Mouse (Mus musculus): ENCODE data around the gene Foxp4. TPM values are rescaled to one million over a fixed set of nuclear protein-coding genes. Genes with fewer than 3 reads are reported as not detected.

The Foxp4 gene
- polyA plus RNA-seq, 1 experiment from 2014 or later = 37.3 TPM

- H3K27me3 ChIP-seq = peaks cover 23% of the 10 kb centered on the region; the same call in 1 of the 2 replicates
- no peaks in the 10 kb centered on the region for H3K9me3 ChIP-seq
- ATAC-seq (replicated peaks) = peak; percentile 7; the same call in 1 of the 2 replicates
- H3K36me3 ChIP-seq = peaks cover 4% of the 10 kb centered on the region; the same call in 1 of the 2 replicates
- H3K9ac ChIP-seq (replicated peaks) = peak overlapping the region; percentile 18; the same call in 1 of the 2 replicates
- H3K4me2 ChIP-seq (replicated peaks) = no peak overlapping the region
- 17% methylated on average over 9 of the region's 9 CpGs for WGBS
- peak overlapping the region; percentile 51 for H3K27ac ChIP-seq (replicated peaks)
- H3K4me1 ChIP-seq = peaks cover 59% of the 10 kb centered on the region
- no peak overlapping the region for H3K4me3 ChIP-seq
Measured at GRCm38 (mm10) chr17:47907366-47907920, 17.0 kb downstream of the Foxp4 start.

DNA sequence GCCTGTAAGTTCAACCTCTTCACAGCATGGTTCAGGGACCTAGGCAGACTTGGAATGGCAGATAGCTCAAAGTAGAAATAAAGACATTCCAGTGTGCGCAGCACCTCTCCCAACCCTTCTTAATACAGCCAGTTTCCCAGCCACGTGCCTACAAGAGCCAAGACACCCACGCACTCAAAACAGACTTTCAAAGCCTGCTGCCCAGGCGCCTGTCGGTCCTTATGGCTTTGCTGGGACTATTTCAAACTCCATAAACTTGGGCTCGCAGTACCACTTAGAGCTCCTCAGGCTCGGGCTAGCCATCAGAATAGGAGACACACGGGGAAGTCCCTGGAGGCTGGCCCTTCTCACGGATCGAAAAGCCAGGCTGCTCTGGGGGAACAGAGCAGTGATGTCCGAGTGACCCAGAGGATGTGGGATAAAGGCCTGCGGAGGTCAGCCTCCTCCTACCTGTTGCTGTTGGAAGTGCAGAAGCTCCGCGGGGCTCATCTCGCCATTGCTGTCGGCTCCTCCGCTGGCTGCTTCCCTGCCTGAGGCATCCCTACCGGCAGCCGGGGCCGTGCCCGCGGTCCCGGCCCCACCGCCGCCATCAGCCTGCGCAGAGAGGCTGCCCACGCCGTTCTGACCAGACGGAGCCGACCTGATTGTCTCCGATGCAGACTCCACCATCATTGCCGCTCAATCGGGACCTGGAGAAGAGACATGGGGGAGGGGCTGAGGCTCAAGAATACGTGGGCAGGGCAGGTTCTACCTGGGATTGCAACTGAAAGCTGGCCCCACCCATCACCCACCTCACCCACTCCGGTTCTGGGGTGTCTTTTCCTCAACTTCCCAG, 20.4 kb downstream of the Foxp4 start:
- peak overlapping the region; percentile 13; the same call in 1 of the 2 replicates for H3K4me2 ChIP-seq (replicated peaks)
- WGBS = 26% methylated on average over 35 of the region's 35 CpGs
- H3K9ac ChIP-seq (replicated peaks) = no peak overlapping the region
- no peak overlapping the region for H3K4me3 ChIP-seq
- peaks cover 20% of the 10 kb centered on the region; the same call in 1 of the 2 replicates for H3K27me3 ChIP-seq
- H3K27ac ChIP-seq (replicated peaks) = no peak overlapping the region
- H3K36me3 ChIP-seq = peaks cover 7% of the 10 kb centered on the region; the same call in 1 of the 2 replicates
- no peaks in the 10 kb centered on the region for H3K9me3 ChIP-seq
- no peak for ATAC-seq (replicated peaks)
- H3K4me1 ChIP-seq = peaks cover 38% of the 10 kb centered on the region

DNA sequence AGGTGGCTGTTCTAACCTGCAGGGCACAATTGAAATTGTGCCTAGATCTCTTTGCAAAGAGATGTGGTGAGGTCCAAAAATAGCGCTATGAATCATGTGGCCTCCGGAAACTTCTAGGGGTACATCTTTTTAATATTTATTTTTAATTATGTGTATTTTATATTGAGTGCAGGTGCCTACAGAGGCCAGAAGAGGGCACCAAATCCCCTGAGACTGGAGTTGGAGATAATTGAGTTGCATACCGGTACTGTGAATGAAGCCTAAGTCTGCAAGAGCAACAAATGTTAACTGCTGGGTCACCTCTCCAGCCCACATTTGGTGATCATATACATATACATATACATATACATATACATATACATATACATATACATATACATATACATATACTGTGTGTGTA, 22.7 kb downstream of the Foxp4 start:
- peaks cover 8% of the 10 kb centered on the region; the same call in 1 of the 2 replicates for H3K27me3 ChIP-seq
- no peak overlapping the region for H3K4me3 ChIP-seq
- H3K27ac ChIP-seq (replicated peaks) = no peak overlapping the region
- peaks cover 7% of the 10 kb centered on the region; the same call in 1 of the 2 replicates for H3K36me3 ChIP-seq
- peaks cover 35% of the 10 kb centered on the region for H3K4me1 ChIP-seq
- no peaks in the 10 kb centered on the region for H3K9me3 ChIP-seq
- WGBS = 68% methylated on average over 3 of the region's 3 CpGs
- no peak overlapping the region for H3K4me2 ChIP-seq (replicated peaks)
- no peak for ATAC-seq (replicated peaks)
- no peak overlapping the region for H3K9ac ChIP-seq (replicated peaks)

GRCm38 (mm10) chr17:47900716-47901115, 23.7 kb downstream of the Foxp4 start:
- H3K4me2 ChIP-seq (replicated peaks) = no peak overlapping the region
- H3K4me3 ChIP-seq = no peak overlapping the region
- no peak for ATAC-seq (replicated peaks)
- peaks cover 7% of the 10 kb centered on the region; the same call in 1 of the 2 replicates for H3K36me3 ChIP-seq
- H3K4me1 ChIP-seq = peaks cover 33% of the 10 kb centered on the region
- H3K27ac ChIP-seq (replicated peaks) = no peak overlapping the region
- H3K27me3 ChIP-seq = peaks cover 8% of the 10 kb centered on the region; the same call in 1 of the 2 replicates
- H3K9ac ChIP-seq (replicated peaks) = no peak overlapping the region
- WGBS = 58% methylated on average over 6 of the region's 6 CpGs
- H3K9me3 ChIP-seq = no peaks in the 10 kb centered on the region

- H3K9ac ChIP-seq (replicated peaks) = no peak overlapping the region
- H3K4me1 ChIP-seq = peaks cover 26% of the 10 kb centered on the region
- 24% methylated on average over 4 of the region's 4 CpGs for WGBS
Measured at GRCm38 (mm10) chr17:47899156-47899555, 25.3 kb downstream of the Foxp4 start.

GRCm38 (mm10) chr17:47897956-47898752, 26.3 kb downstream of the Foxp4 start:
- H3K4me1 ChIP-seq = peaks cover 21% of the 10 kb centered on the region
- no peak overlapping the region for H3K4me2 ChIP-seq (replicated peaks)
- 5% methylated on average over 9 of the region's 9 CpGs for WGBS
- H3K9ac ChIP-seq (replicated peaks) = no peak overlapping the region
- ATAC-seq (replicated peaks) = peak; percentile 60
- H3K9me3 ChIP-seq = no peaks in the 10 kb centered on the region
- H3K27me3 ChIP-seq = no peaks in the 10 kb centered on the region
- peak overlapping the region; percentile 12; the same call in 1 of the 2 replicates for H3K27ac ChIP-seq (replicated peaks)
- no peak overlapping the region for H3K4me3 ChIP-seq
- H3K36me3 ChIP-seq = 0 out of 2 replicates have a peak, but pooled peaks cover 10% of the 10 kb centered on the region

More at GRCm38 (mm10) chr17:47899156-47899555, 25.3 kb downstream of the Foxp4 start:
- no peak for ATAC-seq (replicated peaks)
- Histone ChIP-seq H3K27me3 (peaks cover 5% of the 10 kb centered on the region; the same call in 1 of the 2 replicates), H3K27ac (replicated peaks) (no peak overlapping the region), H3K9me3 (no peaks in the 10 kb centered on the region), H3K4me3 (no peak overlapping the region), H3K4me2 (replicated peaks) (no peak overlapping the region), H3K36me3 (peaks cover 9% of the 10 kb centered on the region; the same call in 1 of the 2 replicates)

DNA sequence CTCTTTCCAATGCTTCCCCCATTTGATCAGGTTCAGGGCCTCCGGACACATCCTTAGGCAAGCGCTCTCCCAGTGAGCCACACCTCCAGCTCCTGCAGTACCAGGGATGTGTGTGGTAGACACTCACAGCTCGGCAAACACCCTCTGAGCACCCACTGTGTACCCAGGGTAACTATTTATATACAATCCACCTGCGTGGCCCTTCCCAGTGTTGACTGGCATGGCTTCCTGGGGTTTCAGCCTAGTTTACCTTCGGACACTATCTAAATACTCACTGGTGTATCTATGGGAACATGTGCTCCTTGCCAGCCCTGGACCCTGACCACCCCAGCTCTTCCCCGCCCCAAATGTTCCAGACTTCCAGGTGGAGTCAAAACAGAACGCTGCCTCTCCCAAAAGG, 34.7 kb downstream of the Foxp4 start:
- Histone ChIP-seq H3K9me3 (no peaks in the 10 kb centered on the region), H3K27me3 (no peaks in the 10 kb centered on the region), H3K4me2 (replicated peaks) (no peak overlapping the region), H3K27ac (replicated peaks) (peak overlapping the region; percentile 89), H3K4me1 (peaks cover 40% of the 10 kb centered on the region), H3K9ac (replicated peaks) (no peak overlapping the region), H3K4me3 (no peak overlapping the region), H3K36me3 (0 out of 2 replicates have a peak, but pooled peaks cover 8% of the 10 kb centered on the region)
- no peak for ATAC-seq (replicated peaks)
- WGBS = 63% methylated on average over 7 of the region's 7 CpGs

- no peak for ATAC-seq (replicated peaks)
- WGBS = 22% methylated on average over 19 of the region's 19 CpGs
- peak overlapping the region; percentile 89 for H3K27ac ChIP-seq (replicated peaks)
Measured at GRCm38 (mm10) chr17:47889267-47889666, 35.2 kb downstream of the Foxp4 start.

DNA sequence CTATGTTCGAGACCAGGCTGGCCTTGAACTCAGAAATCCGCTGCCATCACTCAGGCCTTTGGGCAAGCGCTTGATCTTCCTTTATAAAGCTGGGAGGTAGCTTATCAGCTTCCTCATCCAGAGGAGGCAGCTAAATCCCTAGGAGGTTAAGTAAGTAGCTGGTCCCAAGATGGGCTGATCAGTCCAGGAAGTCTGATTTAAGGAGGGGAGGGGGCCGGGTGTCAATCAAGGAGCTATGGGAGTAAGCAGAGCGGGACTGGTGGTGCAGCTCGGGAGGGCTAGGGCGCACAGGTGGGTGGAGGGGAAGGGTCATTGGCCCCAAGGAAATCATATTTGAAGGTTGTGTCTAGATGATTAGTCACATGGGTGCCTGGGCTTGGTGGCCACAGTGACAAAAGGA, 35.8 kb downstream of the Foxp4 start:
- H3K4me2 ChIP-seq (replicated peaks) = no peak overlapping the region
- WGBS = 77% methylated on average over 7 of the region's 7 CpGs

More at GRCm38 (mm10) chr17:47889267-47889666, 35.2 kb downstream of the Foxp4 start:
- H3K36me3 ChIP-seq = 0 out of 2 replicates have a peak, but pooled peaks cover 6% of the 10 kb centered on the region
- no peak overlapping the region for H3K9ac ChIP-seq (replicated peaks)
- H3K4me3 ChIP-seq = no peak overlapping the region
- no peaks in the 10 kb centered on the region for H3K9me3 ChIP-seq
- no peaks in the 10 kb centered on the region for H3K27me3 ChIP-seq
- H3K4me1 ChIP-seq = peaks cover 40% of the 10 kb centered on the region
- H3K4me2 ChIP-seq (replicated peaks) = no peak overlapping the region

GRCm38 (mm10) chr17:47888155-47888455, 36.3 kb downstream of the Foxp4 start:
- H3K9ac ChIP-seq (replicated peaks) = no peak overlapping the region
- peak; percentile 35; the same call in 1 of the 2 replicates for ATAC-seq (replicated peaks)
- no peaks in the 10 kb centered on the region for H3K27me3 ChIP-seq
- no peak overlapping the region for H3K4me3 ChIP-seq
- H3K36me3 ChIP-seq = no peaks in the 10 kb centered on the region
- WGBS = 21% methylated on average over 6 of the region's 6 CpGs
- H3K9me3 ChIP-seq = no peaks in the 10 kb centered on the region
- H3K27ac ChIP-seq (replicated peaks) = peak overlapping the region; percentile 89
- H3K4me2 ChIP-seq (replicated peaks) = no peak overlapping the region
- peaks cover 40% of the 10 kb centered on the region for H3K4me1 ChIP-seq

More for the DNA sequence above, 35.8 kb downstream of the Foxp4 start:
- H3K9ac ChIP-seq (replicated peaks) = no peak overlapping the region
- no peaks in the 10 kb centered on the region for H3K9me3 ChIP-seq
- H3K36me3 ChIP-seq = 0 out of 2 replicates have a peak, but pooled peaks cover 2% of the 10 kb centered on the region
- peaks cover 40% of the 10 kb centered on the region for H3K4me1 ChIP-seq
- H3K27ac ChIP-seq (replicated peaks) = peak overlapping the region; percentile 89
- no peak; the same call in 1 of the 2 replicates for ATAC-seq (replicated peaks)
- H3K4me3 ChIP-seq = no peak overlapping the region
- no peaks in the 10 kb centered on the region for H3K27me3 ChIP-seq

DNA sequence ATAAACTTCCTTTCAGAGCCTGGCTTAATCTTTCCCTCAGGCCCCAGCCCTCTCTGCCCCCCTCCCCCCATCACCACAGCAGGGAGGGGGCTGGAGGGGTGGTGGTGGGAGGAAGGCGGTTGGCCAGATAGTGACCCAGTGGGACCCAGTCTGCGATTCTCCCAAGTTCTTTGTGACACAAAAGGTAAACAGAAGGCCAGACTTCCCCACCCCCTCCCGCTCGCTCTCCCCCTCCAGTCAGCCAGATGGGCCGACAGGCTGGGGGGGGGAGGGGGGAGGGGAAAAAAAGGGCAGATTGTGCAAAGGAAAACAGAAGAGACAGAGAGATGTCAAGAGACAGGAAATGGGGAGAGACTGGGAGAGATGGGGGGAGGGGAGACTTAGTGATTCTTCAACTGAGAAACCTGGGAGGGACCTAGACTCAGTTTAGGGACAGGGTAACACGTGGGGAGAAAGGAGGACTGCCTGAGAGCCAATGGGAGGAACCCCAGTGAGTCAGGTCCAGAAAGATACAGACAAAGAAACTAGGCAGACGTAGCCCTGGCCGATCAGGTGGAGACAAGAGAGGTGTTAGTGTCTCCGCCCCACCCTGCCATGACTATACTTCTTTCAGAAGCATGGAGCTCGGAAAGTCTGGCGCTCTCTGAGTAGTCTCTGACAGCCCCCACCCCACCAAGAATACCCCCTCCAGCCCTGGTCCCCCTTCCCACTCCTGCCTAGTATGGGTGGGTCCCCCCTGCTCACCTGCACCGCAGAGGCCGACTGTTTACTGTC, 36.9 kb downstream of the Foxp4 start:
- Histone ChIP-seq H3K4me3 (no peak overlapping the region), H3K9me3 (no peaks in the 10 kb centered on the region), H3K27ac (replicated peaks) (peak overlapping the region; percentile 89), H3K4me2 (replicated peaks) (no peak overlapping the region), H3K9ac (replicated peaks) (no peak overlapping the region; the same call in 1 of the 2 replicates), H3K4me1 (peaks cover 40% of the 10 kb centered on the region), H3K27me3 (no peaks in the 10 kb centered on the region), H3K36me3 (no peaks in the 10 kb centered on the region)
- WGBS = 18% methylated on average over 13 of the region's 13 CpGs
- ATAC-seq (replicated peaks) = peak; percentile 65

Data from forebrain, embryonic 15.5 days (tissue).